Mouse (Mus musculus) kidney, embryonic 14.5 days (tissue): Measurements from ENCODE around the gene Gm7137. TPM values are rescaled to one million over a fixed set of nuclear protein-coding genes. Genes with fewer than 3 reads are reported as not detected.
"Not testable (repeated sequence)": the region's sequence is repeated elsewhere in the genome, so short reads cannot be mapped to it uniquely, and the experiment has no call there.

ENCODE experiments used
- ATAC-seq: fragments of 200-750 bp; cut with Nextera tagmentation; 2 replicates; pipeline ENCODE4 v1.8.0; 2017; ENCODE audit warnings: moderate number of reproducible peaks, mild to moderate bottlenecking, moderate TSS enrichment, moderate library complexity; ENCODE audit not compliant: low FRiP score, low TSS enrichment
- H3K27ac ChIP-seq: fragments of 300-500 bp; sonication (generic); 2 replicates; pipeline ENCODE4 v1.5.1; 2014; ENCODE audit warnings: low read depth, mild to moderate bottlenecking, low read length, moderate library complexity, mixed read lengths
- H3K27me3 ChIP-seq: fragments of 300-500 bp; sonication (generic); 2 replicates; pipeline ENCODE4 v1.6.1; 2014; ENCODE audit warnings: mild to moderate bottlenecking, low read length; ENCODE audit not compliant: control insufficient read depth, insufficient read depth
- H3K36me3 ChIP-seq: fragments of 300-500 bp; sonication (generic); 2 replicates; pipeline ENCODE4 v1.6.1; 2014; ENCODE audit warnings: low read length, mixed read lengths; ENCODE audit not compliant: control insufficient read depth, insufficient read depth
- H3K4me1 ChIP-seq: fragments of 300-500 bp; sonication (generic); 2 replicates; pipeline ENCODE4 v1.6.1; 2014; ENCODE audit warnings: low read length, mixed read lengths; ENCODE audit not compliant: control insufficient read depth, insufficient read depth
- H3K4me2 ChIP-seq: fragments of 300-500 bp; sonication (generic); replicated peaks from 2 replicates; pipeline ENCODE4 v1.6.1; 2014; ENCODE audit warnings: low read depth, mild to moderate bottlenecking, low read length
- H3K4me3 ChIP-seq: fragments of 300-500 bp; sonication (generic); 2 replicates; pipeline ENCODE4 v1.5.1; 2014; ENCODE audit warnings: mild to moderate bottlenecking, low read length
- H3K9ac ChIP-seq: fragments of 300-500 bp; sonication (generic); 2 replicates; pipeline ENCODE4 v1.6.1; 2014; ENCODE audit warnings: low read depth, mild to moderate bottlenecking, low read length, moderate library complexity
- H3K9me3 ChIP-seq: fragments of 300-500 bp; sonication (generic); 2 replicates; pipeline ENCODE4 v1.6.1; 2016; ENCODE audit warnings: low read length; ENCODE audit not compliant: control insufficient read depth
- WGBS: fragments of 180-500 bp; shearing (Covaris S2); extraction: QIAGEN DNeasy Blood & Tissue Kit; methylation state at CpG from one replicate; pipeline ENCODE4 v1.1.7; 2014; 5-methylcytosine and 5-hydroxymethylcytosine counted together
- polyA plus RNA-seq: library from polyadenylated mRNA; unstranded; fragments of >200 nt; fragmentation: Nextera tagmentation; extraction: Ambion mirVana; gene quantifications from 2 replicates; pipeline ENCODE4 v1.2.1, GENCODE M21; 2014

The Gm7137 gene
- polyA plus RNA-seq, 1 experiment from 2014 or later: not detected

GRCm38 (mm10) chr10:77798921-77799508 lies 11.0 kb upstream of the Gm7137 start, which contains the start of gene Gm19668:
Gm19668 (minus strand) TSS chr10:77799133.
- ATAC-seq: no peak
- WGBS: 54% methylated on average over 8 of the region's 8 CpGs
- H3K9me3 ChIP-seq: no peaks in the 10 kb centered on the region

DNA sequence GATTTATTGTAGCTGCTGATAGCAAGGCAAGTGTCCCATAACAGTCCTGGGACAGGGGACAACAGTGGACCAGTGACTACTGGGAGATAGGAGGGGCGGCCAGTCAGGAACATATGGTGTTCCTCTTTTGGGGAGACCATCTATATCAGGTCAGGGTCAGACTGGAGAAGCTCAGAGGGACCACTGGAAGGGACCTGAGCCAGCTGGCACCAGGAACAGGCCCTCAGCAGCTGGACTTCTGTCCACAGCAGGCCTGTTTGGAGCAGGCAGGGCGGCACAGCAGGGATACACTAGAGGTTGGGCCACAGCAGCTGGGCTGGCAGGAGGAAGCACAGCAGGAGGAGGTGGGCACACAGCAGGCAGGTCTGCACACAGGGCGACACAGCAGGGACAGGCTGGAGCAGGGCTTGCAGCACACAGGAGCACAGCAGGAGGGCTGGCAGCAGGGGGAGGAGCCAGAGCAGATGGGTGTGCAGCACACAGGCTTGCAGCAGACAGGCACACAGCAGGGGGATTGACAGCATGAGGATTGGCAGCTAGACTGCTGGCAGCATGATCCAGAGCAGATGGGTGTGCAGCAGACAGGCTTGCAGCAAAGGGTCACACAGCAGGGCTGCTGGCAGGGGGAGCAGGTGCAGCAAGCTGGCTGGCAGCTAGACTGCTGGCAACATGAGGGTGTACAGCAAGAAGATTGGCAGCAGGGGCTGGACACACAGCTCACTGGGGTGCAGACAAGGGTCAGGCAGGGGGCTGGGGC lies 10.3 kb upstream of the Gm7137 start:
- not testable (repeated sequence) for H3K4me2 ChIP-seq, H3K27ac ChIP-seq, H3K4me1 ChIP-seq, ATAC-seq, H3K27me3 ChIP-seq, H3K36me3 ChIP-seq, H3K9ac ChIP-seq, H3K4me3 ChIP-seq, H3K9me3 ChIP-seq
- WGBS: 53% methylated on average over 3 of the region's 3 CpGs

More at GRCm38 (mm10) chr10:77798921-77799508, 11.0 kb upstream of the Gm7137 start, which contains the start of gene Gm19668:
- no peak within 1 kb of the TSS for H3K9ac ChIP-seq
- H3K27me3 ChIP-seq: no peaks in the 10 kb centered on the region
- H3K27ac ChIP-seq: no peak within 1 kb of the TSS
- H3K4me2 ChIP-seq: no peak within 1 kb of the TSS
- no peaks in the 10 kb centered on the region for H3K36me3 ChIP-seq
- no peak within 1 kb of the TSS for H3K4me3 ChIP-seq
- H3K4me1 ChIP-seq: no peaks in the 10 kb centered on the region

DNA sequence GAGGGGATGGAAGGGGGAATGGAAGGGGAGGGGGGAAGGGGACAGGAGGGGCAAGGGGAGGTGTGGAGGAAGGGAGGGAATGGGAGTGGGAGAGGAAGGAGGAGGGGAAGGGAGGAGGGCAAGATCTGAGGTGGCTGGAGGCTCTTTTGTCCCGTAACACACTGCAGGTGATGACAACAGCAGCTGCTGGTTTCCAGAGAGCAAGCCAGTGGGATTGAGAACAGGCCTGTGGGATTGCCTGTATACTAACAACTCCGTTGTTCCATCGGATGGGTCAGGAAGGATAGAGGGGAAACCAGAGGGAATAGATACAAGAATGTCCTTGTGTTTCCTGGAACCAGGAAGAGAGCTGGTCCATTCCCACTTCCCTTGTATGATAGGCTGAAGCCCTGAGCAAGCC lies 9.7 kb upstream of the Gm7137 start:
- H3K4me1 ChIP-seq: no peaks in the 10 kb centered on the region
- H3K4me2 ChIP-seq: no peak overlapping the region
- 16% methylated on average over 3 of the region's 3 CpGs for WGBS
- H3K36me3 ChIP-seq: no peaks in the 10 kb centered on the region
- H3K27ac ChIP-seq: no peak overlapping the region
- H3K27me3 ChIP-seq: no peaks in the 10 kb centered on the region
- H3K9ac ChIP-seq: no peak overlapping the region
- no peaks in the 10 kb centered on the region for H3K9me3 ChIP-seq
- ATAC-seq: no peak
- no peak overlapping the region for H3K4me3 ChIP-seq

GRCm38 (mm10) chr10:77794976-77795375 lies 7.0 kb upstream of the Gm7137 start, which contains the start of gene Gm9639:
Gm9639 (minus strand) TSS chr10:77795076.
- Histone ChIP-seq H3K27me3 (no peaks in the 10 kb centered on the region), H3K4me2 (no peak within 1 kb of the TSS), H3K4me3 (no peak within 1 kb of the TSS), H3K36me3 (no peaks in the 10 kb centered on the region), H3K9me3 (no peaks in the 10 kb centered on the region), H3K9ac (no peak within 1 kb of the TSS), H3K4me1 (no peaks in the 10 kb centered on the region), H3K27ac (no peak within 1 kb of the TSS)
- whole genome bisulfite sequencing: 37% methylated on average over 2 of the region's 2 CpGs
- ATAC-seq: no peak

DNA sequence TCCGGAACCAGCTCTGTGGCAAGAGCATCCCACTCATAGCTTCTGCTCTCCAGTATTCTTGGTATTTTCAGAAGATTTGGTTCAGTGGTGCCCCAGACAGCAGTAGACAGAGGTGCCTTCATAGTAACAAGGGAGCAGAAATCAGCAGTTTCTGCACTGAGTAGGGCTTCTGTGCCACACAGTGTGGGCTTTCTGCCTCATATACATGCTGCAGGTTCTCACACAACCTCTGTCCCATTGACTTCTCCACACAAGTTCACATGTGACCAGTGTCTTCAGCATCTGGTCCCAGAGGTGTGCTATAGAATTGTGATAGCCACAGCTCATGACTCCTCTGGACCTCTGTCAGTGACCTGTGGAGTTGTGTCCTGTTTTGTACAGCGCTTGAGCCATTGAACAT lies 621 bp upstream of the Gm7137 start:
- no peaks in the 10 kb centered on the region for H3K9me3 ChIP-seq
- no peaks in the 10 kb centered on the region for H3K27me3 ChIP-seq
- H3K4me3 ChIP-seq: no peak overlapping the region
- no peak overlapping the region for H3K9ac ChIP-seq
- WGBS: 62% methylated on average over 2 of the region's 2 CpGs
- no peaks in the 10 kb centered on the region for H3K36me3 ChIP-seq
- H3K27ac ChIP-seq: no peak overlapping the region
- no peak for ATAC-seq
- no peaks in the 10 kb centered on the region for H3K4me1 ChIP-seq
- no peak overlapping the region for H3K4me2 ChIP-seq

DNA sequence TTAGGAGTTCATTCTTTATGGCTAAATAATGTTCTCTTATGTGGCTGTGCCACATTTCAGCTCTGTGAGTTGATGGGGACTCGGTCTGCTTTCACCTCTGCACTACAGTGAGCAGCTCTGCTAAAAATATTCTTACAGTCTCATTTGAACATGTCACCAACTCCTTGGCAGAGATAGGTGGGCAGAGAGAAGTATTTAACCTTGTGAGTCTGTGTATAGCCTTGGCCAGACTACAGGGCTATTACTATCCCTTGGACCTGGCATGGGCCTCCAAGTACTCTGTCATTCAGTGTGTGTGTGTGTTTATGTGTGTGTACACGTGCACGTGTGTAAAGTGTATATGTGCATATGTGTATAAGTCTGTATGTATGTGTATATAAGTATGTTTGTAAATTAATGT lies 4.6 kb downstream of the Gm7137 start:
- H3K36me3 ChIP-seq, H3K9me3 ChIP-seq, H3K9ac ChIP-seq, H3K4me1 ChIP-seq, H3K27me3 ChIP-seq, H3K27ac ChIP-seq, ATAC-seq, H3K4me3 ChIP-seq, H3K4me2 ChIP-seq: not testable (repeated sequence)
- WGBS: 73% methylated on average over 1 of the region's 3 CpGs

GRCm38 (mm10) chr10:77782442-77782841 lies 5.6 kb downstream of the Gm7137 start, which contains the start of gene Gm3250:
Gm3250 (minus strand) TSS chr10:77782542.
- H3K4me2 ChIP-seq: not testable (repeated sequence)
- no CpG with 5 or more reads among the region's 1 CpGs for whole genome bisulfite sequencing

DNA sequence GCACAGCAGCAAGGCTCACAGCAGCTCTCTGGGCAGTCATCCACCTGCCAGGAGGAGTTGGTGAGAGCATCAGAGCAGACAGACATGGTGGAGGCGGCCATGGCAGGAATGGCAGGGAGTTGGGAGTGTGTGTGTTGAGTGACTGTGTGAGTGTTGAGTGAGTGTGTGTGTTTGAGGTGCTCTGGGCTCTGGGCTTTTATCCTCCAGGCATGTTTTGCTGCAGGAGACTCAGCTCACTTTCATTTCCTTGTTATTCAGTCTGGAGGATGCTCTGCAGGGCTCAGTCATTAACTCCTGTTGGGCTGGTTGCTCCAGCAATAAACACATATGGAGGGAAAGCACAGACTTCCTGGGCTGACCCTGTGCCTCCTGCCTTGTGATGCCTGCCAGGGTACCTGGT lies 11.2 kb downstream of the Gm7137 start, which contains the start of gene Gm7138:
Gene Gm7138, minus strand, starts transcription at position 101 of the 400 bp plus-strand sequence.
- H3K36me3 ChIP-seq, ATAC-seq, H3K27ac ChIP-seq, H3K9ac ChIP-seq, H3K27me3 ChIP-seq, H3K9me3 ChIP-seq, H3K4me2 ChIP-seq, H3K4me3 ChIP-seq, H3K4me1 ChIP-seq: not testable (repeated sequence)
- 75% methylated on average over 1 of the region's 1 CpGs for WGBS

More at GRCm38 (mm10) chr10:77782442-77782841, 5.6 kb downstream of the Gm7137 start, which contains the start of gene Gm3250:
- not testable (repeated sequence) for H3K4me3 ChIP-seq, H3K27me3 ChIP-seq, H3K9ac ChIP-seq, H3K36me3 ChIP-seq, H3K27ac ChIP-seq, H3K4me1 ChIP-seq, ATAC-seq, H3K9me3 ChIP-seq

- H3K4me3 ChIP-seq, H3K9me3 ChIP-seq, H3K27me3 ChIP-seq, ATAC-seq, H3K4me1 ChIP-seq, H3K36me3 ChIP-seq, H3K4me2 ChIP-seq, H3K27ac ChIP-seq, H3K9ac ChIP-seq: not testable (repeated sequence)
- 83% methylated on average over 1 of the region's 3 CpGs for WGBS
These were observed 15.9 kb downstream of the Gm7137 start for GRCm38 (mm10) chr10:77772142-77772541.
